Mouse (Mus musculus) G1E (cell line): Measurements from ENCODE around the gene Sh3glb2.

Experiments used
- CTCF ChIP-seq: IDR thresholded peaks from 2 replicates; pipeline ENCODE4 v1.5.1; 2012; ENCODE audit warnings: low read depth, low read length, inconsistent platforms, mixed read lengths
- GATA1 ChIP-seq: IDR thresholded peaks from 2 replicates; pipeline ENCODE4 v1.6.1; 2012; ENCODE audit warnings: borderline replicate concordance, low read length, inconsistent platforms, mixed read lengths
- GATA2 ChIP-seq: IDR thresholded peaks from 2 replicates; pipeline ENCODE4 v1.6.1; 2012; ENCODE audit warnings: low read depth, low read length, inconsistent platforms, borderline replicate concordance
- POLR2AphosphoS5 ChIP-seq: IDR thresholded peaks from 2 replicates; pipeline ENCODE4 v1.6.1; 2012; ENCODE audit warnings: low read depth, low read length, inconsistent platforms; ENCODE audit not compliant: insufficient replicate concordance
- TAL1 ChIP-seq: conservative IDR thresholded peaks from 2 replicates; pipeline ENCODE4 v1.6.1; 2012; ENCODE audit warnings: low read depth, low read length, inconsistent platforms, mixed read lengths

DNA sequence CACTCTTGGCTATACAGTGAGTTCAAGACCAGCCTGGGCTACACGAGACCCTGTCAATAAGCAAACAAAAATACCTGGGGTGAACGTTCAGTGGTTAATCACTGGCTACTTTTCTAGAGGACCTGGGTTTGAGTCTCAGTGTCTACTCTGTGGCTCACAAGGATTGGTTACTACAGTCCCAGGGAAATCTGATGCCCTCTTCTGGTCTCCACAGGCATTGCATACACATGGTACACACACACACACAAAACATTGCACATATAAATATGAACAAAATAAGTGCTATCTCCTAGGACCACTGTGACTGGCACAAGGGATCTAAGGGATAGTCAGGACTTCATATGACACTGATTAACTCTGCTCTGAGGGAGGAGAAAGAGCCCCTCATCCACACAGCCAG, 29.9 kb upstream of the Sh3glb2 start:
- 0 out of 2 replicates have a peak, but pooled peaks have one; percentile 3 for TF ChIP-seq CTCF
- no peak for TF ChIP-seq GATA1
- TF ChIP-seq GATA2, result no peak
- TF ChIP-seq TAL1, result no peak
- TF ChIP-seq POLR2AphosphoS5, result no peak
